Mouse (Mus musculus) embryonic stem cell, embryonic (primary cell): Measurements from ENCODE around the gene Usp34.
"Not testable (repeated sequence)": the region's sequence is repeated elsewhere in the genome, so short reads cannot be mapped to it uniquely, and the experiment has no call there.

Experiments
- CTCF ChIA-PET, 4 experiments: fragments of 300-600 bp in 2 of 4; fragments of 350-600 bp in 2 of 4; sonication (Branson Sonifier 250); formaldehyde crosslinking; loops; one replicate each; lab custom pipeline; 2022; ENCODE audit warnings: inconsistent platforms in 2 of 4; lab: Charles Lee
- POLR2A ChIA-PET, 4 experiments: fragments of 300-600 bp in 2 of 4; fragments of 350-600 bp in 2 of 4; sonication (Branson Sonifier 250); formaldehyde crosslinking; loops; one replicate each; lab custom pipeline; 2022; ENCODE audit warnings: antibody characterized with exemption in 4 of 4, inconsistent platforms in 1 of 4; lab: Charles Lee

Gene Usp34

GRCm38 (mm10) chr11:23305673-23306608 lies 754 bp upstream of the Usp34 start:
- ChIA-PET POLR2A (interaction anchor here (0.6 to 6.6 kb wide), 29 partner anchors 10 to 360 kb away, joined by 3 to 43 read pairs (median 4); partner anchors contain the start of genes Ahsa2 (in 1 of the 4), Cct4 (in 1 of the 4), Fam161a (in 1 of the 4) and Xpo1 (in 1 of the 4)), CTCF (interaction anchor here in 2 of 4 experiments (0.6 to 0.7 kb wide), 4 partner anchors 11 to 77 kb away, joined by 3 to 6 read pairs (median 4); no protein-coding TSS in a partner anchor)

GRCm38 (mm10) chr11:23307566-23307920 lies 848 bp downstream of the Usp34 start:
- ChIA-PET POLR2A (interaction anchor here in 1 of 4 experiments (1.3 to 1.9 kb wide), 2 partner anchors 9 to 310 kb away, joined by 3 to 4 read pairs; no protein-coding TSS in a partner anchor), CTCF (no interaction called here)

DNA sequence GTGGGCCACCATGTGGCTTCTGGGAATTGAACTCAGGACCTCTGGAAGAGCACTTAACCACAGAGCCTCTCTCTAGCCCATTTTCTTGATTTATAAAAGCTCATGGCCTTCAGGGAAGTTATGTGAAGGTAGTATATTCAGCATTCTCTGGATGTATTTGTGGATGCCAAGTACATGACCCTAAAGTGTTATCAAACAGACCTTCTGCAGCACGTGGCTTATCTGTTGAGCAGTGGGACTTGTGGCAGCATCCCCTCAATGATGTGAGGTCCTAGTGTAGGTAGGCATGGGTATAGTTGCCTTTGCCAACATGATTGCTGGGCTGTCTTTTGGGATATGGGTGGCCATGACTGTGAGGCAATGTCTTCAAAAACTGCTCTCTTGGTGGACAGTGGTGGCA lies 6.8 kb downstream of the Usp34 start:
- CTCF ChIA-PET: no interaction called here
- POLR2A ChIA-PET: interaction anchor here in 3 of 4 experiments (0.6 to 2.5 kb wide), 6 partner anchors 7 to 323 kb away, joined by 3 to 10 read pairs (median 4); partner anchors contain the start of gene Cct4 (in 1 of the 3)

GRCm38 (mm10) chr11:23329413-23329812 lies 22.7 kb downstream of the Usp34 start:
- POLR2A ChIA-PET: interaction anchor here in 3 of 4 experiments (1.0 to 1.9 kb wide), 7 partner anchors 9 to 168 kb away, joined by 3 to 7 read pairs (median 3); partner anchors contain the start of gene Ahsa2 (in 1 of the 3)
- CTCF ChIA-PET: interaction anchor here in 1 of 4 experiments (0.7 kb wide), 1 partner anchor 1399 kb away, joined by 3 read pairs; no protein-coding TSS in a partner anchor

DNA sequence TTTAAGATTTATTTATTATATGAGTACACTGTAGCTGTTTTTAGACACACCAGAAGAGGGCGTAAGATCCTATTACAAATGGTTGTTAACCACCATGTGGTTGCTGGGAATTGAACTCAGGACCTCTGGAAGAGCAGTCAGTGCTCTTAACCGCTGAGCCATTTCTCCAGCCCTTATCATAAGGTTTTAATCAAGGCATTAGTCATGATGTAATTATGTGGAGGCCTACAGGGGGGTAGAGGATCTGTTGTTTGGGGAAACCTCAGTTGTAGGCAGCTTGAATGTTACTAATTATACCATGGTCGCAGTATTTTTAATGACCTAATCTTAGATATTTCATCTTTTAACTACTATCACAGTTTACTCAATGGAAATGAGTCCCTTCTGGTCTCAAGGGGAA lies 25.4 kb downstream of the Usp34 start:
- ChIA-PET POLR2A (interaction anchor here in 1 of 4 experiments (1.0 to 1.6 kb wide), 2 partner anchors 14 to 27 kb away, joined by 3 to 4 read pairs; no protein-coding TSS in a partner anchor), CTCF (interaction anchor here in 1 of 4 experiments (1.4 kb wide), 1 partner anchor 13 kb away, joined by 4 read pairs; no protein-coding TSS in a partner anchor)

DNA sequence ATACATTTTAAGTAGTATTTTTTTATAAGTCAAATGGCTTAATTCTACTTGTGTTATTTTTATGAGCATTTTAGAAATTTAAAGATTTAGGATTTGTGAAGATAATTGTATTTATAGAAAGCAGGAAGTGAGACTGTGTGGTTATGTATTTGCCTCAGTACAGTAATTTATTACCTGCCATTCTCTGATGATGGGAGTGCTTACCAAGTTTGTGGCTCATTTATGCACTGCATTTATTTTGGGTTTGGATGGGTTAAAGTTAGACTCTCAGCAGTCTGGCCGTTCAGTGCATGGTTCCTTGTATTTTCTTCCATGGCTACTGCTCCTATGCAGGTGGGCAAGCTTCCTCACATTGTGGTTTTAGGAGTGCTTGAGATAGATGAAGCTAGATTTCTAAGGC lies 28.5 kb downstream of the Usp34 start:
- POLR2A ChIA-PET: interaction anchor here in 1 of 4 experiments (1.0 to 2.2 kb wide), 4 partner anchors 8 to 19 kb away, joined by 3 to 6 read pairs (median 4); no protein-coding TSS in a partner anchor
- CTCF ChIA-PET: interaction anchor here in 1 of 4 experiments (1.0 kb wide), 1 partner anchor 18 kb away, joined by 3 read pairs; no protein-coding TSS in a partner anchor

- ChIA-PET CTCF (interaction anchor here in 2 of 4 experiments (0.6 kb wide), 3 partner anchors 28 to 118 kb away, joined by 3 to 4 read pairs (median 3); no protein-coding TSS in a partner anchor), POLR2A (interaction anchor here in 2 of 4 experiments (1.0 to 1.4 kb wide), 2 partner anchors 27 to 349 kb away, joined by 3 read pairs; no protein-coding TSS in a partner anchor)
Observed at GRCm38 (mm10) chr11:23357226-23357625, 50.5 kb downstream of the Usp34 start.

DNA sequence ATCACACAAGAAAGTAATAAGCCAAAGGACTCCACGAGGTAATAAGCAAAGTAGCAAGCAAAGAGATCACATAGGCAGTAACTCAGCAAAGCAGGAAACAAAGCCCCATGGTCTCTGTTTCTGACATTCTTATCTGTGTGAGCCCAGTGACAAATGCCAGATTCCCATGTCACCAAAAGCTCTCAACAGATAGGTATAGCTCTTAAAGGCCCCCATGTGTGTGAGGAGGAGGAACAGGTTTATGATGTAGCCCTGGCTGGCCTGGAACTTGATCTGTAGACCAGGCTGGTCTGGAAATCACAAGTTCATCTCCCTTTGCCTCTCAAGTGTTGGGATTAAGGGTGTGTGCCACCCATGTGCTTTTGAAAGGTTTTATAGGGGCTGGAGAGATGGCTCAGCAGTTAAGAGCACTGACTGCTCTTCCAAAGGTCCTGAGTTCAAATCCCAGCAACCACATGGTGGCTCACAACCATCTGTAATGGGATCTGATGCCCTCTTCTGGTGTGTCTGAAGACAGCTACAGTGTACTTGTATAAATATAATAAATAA lies 53.1 kb downstream of the Usp34 start:
- CTCF ChIA-PET: not testable (repeated sequence)
- POLR2A ChIA-PET: interaction anchor here in 2 of 4 experiments (0.5 to 1.4 kb wide), 2 partner anchors 18 to 51 kb away, joined by 3 read pairs; no protein-coding TSS in a partner anchor

DNA sequence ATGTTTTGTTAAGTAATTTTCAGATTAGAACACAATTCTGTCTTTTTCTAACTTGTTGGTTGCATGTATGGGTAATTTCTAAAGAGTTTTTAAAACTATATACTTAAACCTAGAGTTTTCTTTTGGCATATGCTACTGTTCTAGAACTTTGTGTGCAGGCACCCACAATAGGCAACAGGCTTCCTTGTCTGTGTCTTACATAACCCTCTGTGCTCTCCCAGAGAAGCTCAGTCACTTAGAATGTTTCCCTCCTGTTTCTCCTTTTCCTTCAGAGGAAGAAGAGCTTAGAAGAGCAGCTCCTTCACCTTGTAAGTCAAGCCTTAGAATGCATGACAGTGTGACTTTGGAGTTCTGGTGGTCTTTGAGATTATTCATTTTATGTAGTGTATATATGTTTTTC lies 55.6 kb downstream of the Usp34 start:
- POLR2A ChIA-PET: interaction anchor here in 1 of 4 experiments (0.5 kb wide), 1 partner anchor 625 kb away, joined by 4 read pairs; no protein-coding TSS in a partner anchor

DNA sequence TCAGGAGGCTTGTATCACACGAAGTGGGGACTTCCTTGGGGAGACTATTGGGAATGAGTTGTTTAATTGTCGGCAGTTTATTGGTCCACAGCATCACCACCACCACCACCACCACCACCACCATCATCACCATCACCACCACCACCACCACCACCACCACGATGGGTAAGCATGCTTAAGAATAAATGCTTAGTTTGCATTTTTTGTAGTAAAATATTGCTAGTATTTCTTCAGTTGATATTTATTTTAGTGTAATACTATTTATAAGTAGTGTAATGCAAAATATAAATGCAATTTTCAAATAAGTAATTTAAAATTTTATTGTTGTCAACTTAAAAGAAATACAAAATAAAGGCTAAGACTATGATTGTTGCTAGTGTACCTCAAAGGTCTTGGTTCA lies 57.7 kb downstream of the Usp34 start:
- POLR2A ChIA-PET: no interaction called here
- CTCF ChIA-PET: no interaction called here

More for the DNA sequence above, 55.6 kb downstream of the Usp34 start:
- CTCF ChIA-PET: no interaction called here

DNA sequence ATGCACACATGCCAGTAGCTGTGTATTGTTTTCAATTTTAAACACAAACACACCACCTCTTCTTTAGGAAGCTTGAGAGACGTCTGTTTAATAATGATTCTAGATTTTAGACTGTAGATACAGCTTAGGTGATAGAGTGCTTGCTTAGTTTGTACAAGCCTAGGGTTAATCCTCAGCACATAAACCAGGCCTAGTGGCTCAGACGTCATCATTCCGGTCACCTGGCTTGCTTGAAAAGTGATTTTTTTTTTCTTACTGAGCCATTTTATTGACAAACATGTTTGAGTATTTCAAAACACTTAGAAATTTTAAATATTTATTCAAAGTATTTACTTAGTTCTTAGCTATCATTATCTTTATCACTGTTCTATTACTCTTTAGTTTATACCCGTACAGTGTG lies 65.3 kb downstream of the Usp34 start:
- ChIA-PET CTCF (no interaction called here), POLR2A (interaction anchor here in 1 of 4 experiments (1.3 kb wide), 1 partner anchor 10 kb away, joined by 4 read pairs; no protein-coding TSS in a partner anchor)

DNA sequence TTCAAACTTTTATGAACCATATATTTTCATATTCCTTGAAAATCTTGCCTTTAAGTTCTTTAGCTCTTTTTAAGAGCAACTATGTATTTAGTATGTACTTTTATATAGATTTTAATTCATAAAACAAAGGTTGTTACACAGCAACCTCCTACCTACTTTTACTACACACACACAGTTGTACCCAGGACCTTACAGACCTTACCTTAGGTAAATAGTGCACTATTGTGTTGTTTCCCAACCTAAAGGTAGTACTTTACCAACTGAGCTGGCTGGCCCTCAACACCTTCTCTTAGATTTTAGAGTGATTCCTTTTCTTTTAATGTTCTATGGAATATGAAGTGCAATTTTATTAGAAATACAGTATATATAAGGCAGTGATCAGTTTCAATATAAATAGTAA lies 65.8 kb downstream of the Usp34 start:
- ChIA-PET POLR2A (interaction anchor here in 1 of 4 experiments (1.3 kb wide), 1 partner anchor 10 kb away, joined by 4 read pairs; no protein-coding TSS in a partner anchor), CTCF (no interaction called here)

GRCm38 (mm10) chr11:23380055-23380454 lies 73.4 kb downstream of the Usp34 start:
- ChIA-PET CTCF (no interaction called here), POLR2A (interaction anchor here in 1 of 4 experiments (0.6 to 0.7 kb wide), 2 partner anchors 17 to 54 kb away, joined by 3 to 4 read pairs; no protein-coding TSS in a partner anchor)

- ChIA-PET POLR2A (interaction anchor here in 1 of 4 experiments (0.7 kb wide), 1 partner anchor 17 kb away, joined by 3 read pairs; no protein-coding TSS in a partner anchor), CTCF (no interaction called here)
Observed at GRCm38 (mm10) chr11:23380595-23380994, 73.9 kb downstream of the Usp34 start.

- ChIA-PET POLR2A (interaction anchor here in 1 of 4 experiments (1.0 to 1.3 kb wide), 3 partner anchors 11 to 27 kb away, joined by 3 to 4 read pairs (median 4); no protein-coding TSS in a partner anchor), CTCF (interaction anchor here in 2 of 4 experiments (0.5 to 0.6 kb wide), 2 partner anchors 57 to 77 kb away, joined by 3 to 4 read pairs; no protein-coding TSS in a partner anchor)
Observed at GRCm38 (mm10) chr11:23382787-23383186, 76.1 kb downstream of the Usp34 start.

- CTCF ChIA-PET: no interaction called here
- POLR2A ChIA-PET: no interaction called here
Observed at GRCm38 (mm10) chr11:23389649-23390048, 83.0 kb downstream of the Usp34 start.

GRCm38 (mm10) chr11:23392567-23392966 lies 85.9 kb downstream of the Usp34 start:
- CTCF ChIA-PET: no interaction called here
- POLR2A ChIA-PET: no interaction called here

GRCm38 (mm10) chr11:23396608-23397007 lies 89.9 kb downstream of the Usp34 start:
- CTCF ChIA-PET: no interaction called here
- POLR2A ChIA-PET: interaction anchor here in 1 of 4 experiments (0.8 to 1.3 kb wide), 4 partner anchors 12 to 389 kb away, joined by 3 read pairs; partner anchors contain the start of gene Fam161a
